Mouse (Mus musculus): ENCODE results near the gene Ptgdr2. TPM values are rescaled to one million over a fixed set of nuclear protein-coding genes. Genes with fewer than 3 reads are reported as not detected.

The Ptgdr2 gene
- polyA plus RNA-seq, 1 experiment from 2014 or later = 0.18 TPM

GRCm38 (mm10) chr19:10959085-10959977, 22.4 kb downstream of the Ptgdr2 start:
- 33% methylated on average over 11 of the region's 11 CpGs for WGBS
- DNase-seq (ENCODE audit: low spot score) (peak; percentile 85), ATAC-seq (peak; percentile 77)
- Histone ChIP-seq H3K27ac (ENCODE audit: low read depth, low read length) (no peak overlapping the region), H3K36me3 (ENCODE audit: control insufficient read depth, insufficient read depth, low read length) (no peaks in the 10 kb centered on the region), H3K27me3 (replicated peaks; ENCODE audit: control insufficient read depth, insufficient read depth, low read length) (no peaks in the 10 kb centered on the region), H3K9me3 (replicated peaks; ENCODE audit: control insufficient read depth, low read length) (no peaks in the 10 kb centered on the region), H3K4me2 (ENCODE audit: low read length) (no peak overlapping the region), H3K4me1 (ENCODE audit: control insufficient read depth, insufficient read depth, low read length) (no peaks in the 10 kb centered on the region), H3K4me3 (ENCODE audit: low read depth, low read length) (no peak overlapping the region), H3K9ac (ENCODE audit: low read length) (no peak overlapping the region; the same call in 1 of the 2 replicates)

- no peaks in the 10 kb centered on the region for H3K4me1 ChIP-seq (ENCODE audit: control insufficient read depth, insufficient read depth, low read length)
- H3K27ac ChIP-seq (ENCODE audit: low read depth, low read length) = no peak overlapping the region
- no peaks in the 10 kb centered on the region for H3K9me3 ChIP-seq (replicated peaks; ENCODE audit: control insufficient read depth, low read length)
- 46% methylated on average over 12 of the region's 12 CpGs for WGBS
- no peak for DNase-seq (ENCODE audit: low spot score)
- no peak overlapping the region; the same call in 1 of the 2 replicates for H3K9ac ChIP-seq (ENCODE audit: low read length)
- no peak for ATAC-seq
- H3K27me3 ChIP-seq (replicated peaks; ENCODE audit: control insufficient read depth, insufficient read depth, low read length) = no peaks in the 10 kb centered on the region
- no peak overlapping the region for H3K4me3 ChIP-seq (ENCODE audit: low read depth, low read length)
- no peak overlapping the region for H3K4me2 ChIP-seq (ENCODE audit: low read length)
- no peaks in the 10 kb centered on the region for H3K36me3 ChIP-seq (ENCODE audit: control insufficient read depth, insufficient read depth, low read length)
Observed at GRCm38 (mm10) chr19:10959978-10960346, 23.0 kb downstream of the Ptgdr2 start.

GRCm38 (mm10) chr19:10965721-10966120, 28.8 kb downstream of the Ptgdr2 start:
- no peaks in the 10 kb centered on the region for H3K27me3 ChIP-seq (replicated peaks; ENCODE audit: control insufficient read depth, insufficient read depth, low read length)
- H3K9me3 ChIP-seq (replicated peaks; ENCODE audit: control insufficient read depth, low read length) = no peaks in the 10 kb centered on the region
- no peaks in the 10 kb centered on the region for H3K36me3 ChIP-seq (ENCODE audit: control insufficient read depth, insufficient read depth, low read length)
- no peak for DNase-seq (ENCODE audit: low spot score)
- ATAC-seq = no peak
- H3K27ac ChIP-seq (ENCODE audit: low read depth, low read length) = no peak overlapping the region
- no peak overlapping the region for H3K4me3 ChIP-seq (ENCODE audit: low read depth, low read length)
- H3K4me1 ChIP-seq (ENCODE audit: control insufficient read depth, insufficient read depth, low read length) = no peaks in the 10 kb centered on the region
- no peak overlapping the region for H3K4me2 ChIP-seq (ENCODE audit: low read length)
- no peak overlapping the region for H3K9ac ChIP-seq (ENCODE audit: low read length)
- WGBS = 93% methylated on average over 7 of the region's 7 CpGs

DNA sequence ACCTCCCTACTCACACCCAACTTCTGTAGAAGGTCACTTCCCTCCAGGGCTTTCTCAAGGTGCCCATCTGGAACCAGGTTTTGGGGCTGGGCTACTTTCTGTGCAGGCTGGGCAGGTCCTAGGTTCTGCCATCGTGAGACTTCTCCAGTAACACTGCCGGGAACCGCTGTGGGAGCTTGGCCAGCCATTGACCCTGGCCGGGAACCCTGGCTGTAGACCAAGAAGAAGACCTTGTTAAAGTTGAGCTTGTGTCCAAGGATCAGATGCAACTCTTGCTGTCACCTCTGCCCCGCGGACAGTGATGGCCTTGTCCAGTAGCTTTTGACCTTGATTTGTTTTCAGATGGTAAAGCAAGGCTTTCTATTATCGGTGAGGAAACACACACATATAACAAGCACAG, 31.6 kb downstream of the Ptgdr2 start:
- Histone ChIP-seq H3K27me3 (replicated peaks; ENCODE audit: control insufficient read depth, insufficient read depth, low read length) (no peaks in the 10 kb centered on the region), H3K4me1 (ENCODE audit: control insufficient read depth, insufficient read depth, low read length) (no peaks in the 10 kb centered on the region), H3K4me3 (ENCODE audit: low read depth, low read length) (no peak overlapping the region), H3K9me3 (replicated peaks; ENCODE audit: control insufficient read depth, low read length) (no peaks in the 10 kb centered on the region), H3K36me3 (ENCODE audit: control insufficient read depth, insufficient read depth, low read length) (no peaks in the 10 kb centered on the region), H3K9ac (ENCODE audit: low read length) (no peak overlapping the region), H3K4me2 (ENCODE audit: low read length) (no peak overlapping the region), H3K27ac (ENCODE audit: low read depth, low read length) (no peak overlapping the region)
- ATAC-seq (no peak), DNase-seq (ENCODE audit: low spot score) (no peak)
- WGBS = 94% methylated on average over 7 of the region's 7 CpGs

DNA sequence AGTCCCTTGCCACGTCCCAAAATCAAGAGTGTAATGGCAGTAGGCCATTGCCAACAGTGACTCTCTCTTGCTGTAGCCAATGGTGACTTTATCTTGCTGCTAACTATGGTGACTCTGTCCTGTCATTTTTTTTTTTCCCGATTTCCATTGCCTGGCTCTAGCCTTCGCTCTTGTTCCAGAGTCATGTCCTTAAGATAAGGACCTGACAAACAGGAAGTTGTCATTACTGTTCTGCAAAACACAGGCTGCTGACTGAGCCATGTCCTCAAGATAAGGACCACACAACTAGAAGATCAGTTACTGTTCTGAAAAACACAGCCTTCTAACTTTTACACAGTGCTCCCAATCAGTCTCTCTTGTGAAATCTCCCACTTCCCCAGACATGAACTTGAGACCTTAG, 33.5 kb downstream of the Ptgdr2 start:
- DNase-seq (ENCODE audit: low spot score) (no peak), ATAC-seq (no peak)
- no peak overlapping the region for H3K9ac ChIP-seq (ENCODE audit: low read length)
- no peaks in the 10 kb centered on the region for H3K9me3 ChIP-seq (replicated peaks; ENCODE audit: control insufficient read depth, low read length)
- no peaks in the 10 kb centered on the region for H3K36me3 ChIP-seq (ENCODE audit: control insufficient read depth, insufficient read depth, low read length)
- H3K4me1 ChIP-seq (ENCODE audit: control insufficient read depth, insufficient read depth, low read length) = no peaks in the 10 kb centered on the region
- no peak overlapping the region for H3K4me3 ChIP-seq (ENCODE audit: low read depth, low read length)
- H3K4me2 ChIP-seq (ENCODE audit: low read length) = no peak overlapping the region
- H3K27ac ChIP-seq (ENCODE audit: low read depth, low read length) = no peak overlapping the region
- 81% methylated on average over 3 of the region's 3 CpGs for WGBS
- H3K27me3 ChIP-seq (replicated peaks; ENCODE audit: control insufficient read depth, insufficient read depth, low read length) = no peaks in the 10 kb centered on the region

DNA sequence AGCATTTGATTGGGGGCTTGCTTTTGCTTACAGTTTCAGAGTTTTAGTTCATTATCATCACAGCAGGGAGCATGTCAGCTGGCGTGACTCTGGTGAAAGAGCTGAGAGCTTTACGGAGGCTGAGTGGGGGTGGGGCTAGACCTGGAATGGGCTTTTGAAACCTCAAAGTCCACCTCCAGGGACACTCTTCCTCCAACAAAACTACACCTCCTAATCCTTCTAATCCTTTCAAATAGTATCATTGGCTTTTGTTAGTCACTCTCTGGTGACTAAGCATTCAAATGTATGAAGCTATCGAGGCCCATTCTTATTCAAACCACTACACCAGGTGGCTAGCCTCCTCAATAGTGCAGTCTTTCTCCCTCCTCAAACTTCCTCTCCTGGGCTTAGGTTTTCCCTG, 35.7 kb downstream of the Ptgdr2 start:
- no peaks in the 10 kb centered on the region for H3K36me3 ChIP-seq (ENCODE audit: control insufficient read depth, insufficient read depth, low read length)
- ATAC-seq = no peak
- no peak overlapping the region for H3K27ac ChIP-seq (ENCODE audit: low read depth, low read length)
- no peak for DNase-seq (ENCODE audit: low spot score)
- H3K4me3 ChIP-seq (ENCODE audit: low read depth, low read length) = no peak overlapping the region
- H3K9me3 ChIP-seq (replicated peaks; ENCODE audit: control insufficient read depth, low read length) = no peaks in the 10 kb centered on the region
- WGBS = 10% methylated on average over 3 of the region's 3 CpGs
- H3K9ac ChIP-seq (ENCODE audit: low read length) = no peak overlapping the region
- no peaks in the 10 kb centered on the region for H3K4me1 ChIP-seq (ENCODE audit: control insufficient read depth, insufficient read depth, low read length)
- H3K27me3 ChIP-seq (replicated peaks; ENCODE audit: control insufficient read depth, insufficient read depth, low read length) = no peaks in the 10 kb centered on the region
- H3K4me2 ChIP-seq (ENCODE audit: low read length) = no peak overlapping the region

DNA sequence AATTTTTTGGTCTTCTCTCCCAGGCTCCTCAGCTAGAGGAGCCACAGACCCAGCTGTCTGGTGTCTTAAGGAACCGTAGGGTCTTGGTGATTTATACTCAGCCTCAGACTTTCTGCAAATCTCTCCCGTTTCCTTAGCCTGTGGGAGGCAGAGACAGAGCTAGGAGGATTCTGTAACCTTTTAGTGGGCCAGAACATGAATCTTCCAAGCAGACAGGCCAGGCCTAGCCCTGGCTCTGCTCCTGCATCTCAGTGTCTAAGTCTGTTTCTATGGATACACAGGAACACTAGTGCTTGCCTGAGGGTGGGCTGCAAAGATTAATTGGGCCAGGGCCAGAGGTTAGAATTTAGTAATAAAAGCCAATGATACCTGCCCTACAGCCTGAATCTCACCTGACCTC, 36.2 kb downstream of the Ptgdr2 start:
- H3K9ac ChIP-seq (ENCODE audit: low read length) = no peak overlapping the region
- 64% methylated on average over 2 of the region's 2 CpGs for WGBS
- no peak for ATAC-seq
- no peaks in the 10 kb centered on the region for H3K4me1 ChIP-seq (ENCODE audit: control insufficient read depth, insufficient read depth, low read length)
- no peaks in the 10 kb centered on the region for H3K36me3 ChIP-seq (ENCODE audit: control insufficient read depth, insufficient read depth, low read length)
- H3K9me3 ChIP-seq (replicated peaks; ENCODE audit: control insufficient read depth, low read length) = no peaks in the 10 kb centered on the region
- no peak for DNase-seq (ENCODE audit: low spot score)
- no peaks in the 10 kb centered on the region for H3K27me3 ChIP-seq (replicated peaks; ENCODE audit: control insufficient read depth, insufficient read depth, low read length)
- H3K4me2 ChIP-seq (ENCODE audit: low read length) = no peak overlapping the region
- H3K27ac ChIP-seq (ENCODE audit: low read depth, low read length) = no peak overlapping the region
- no peak overlapping the region for H3K4me3 ChIP-seq (ENCODE audit: low read depth, low read length)

GRCm38 (mm10) chr19:10974238-10974865, 37.4 kb downstream of the Ptgdr2 start, which contains the start of gene Ms4a10:
Ms4a10 (minus strand) TSS chr19:10974670.
- no peak for ATAC-seq
- H3K4me1 ChIP-seq (ENCODE audit: control insufficient read depth, insufficient read depth, low read length) = no peaks in the 10 kb centered on the region
- no peak within 1 kb of the TSS for H3K27ac ChIP-seq (ENCODE audit: low read depth, low read length)
- H3K9me3 ChIP-seq (replicated peaks; ENCODE audit: control insufficient read depth, low read length) = no peaks in the 10 kb centered on the region
- no peak within 1 kb of the TSS for H3K9ac ChIP-seq (ENCODE audit: low read length)
- DNase-seq (ENCODE audit: low spot score) = no peak
- no peaks in the 10 kb centered on the region for H3K27me3 ChIP-seq (replicated peaks; ENCODE audit: control insufficient read depth, insufficient read depth, low read length)
- H3K4me2 ChIP-seq (ENCODE audit: low read length) = no peak within 1 kb of the TSS
- H3K36me3 ChIP-seq (ENCODE audit: control insufficient read depth, insufficient read depth, low read length) = no peaks in the 10 kb centered on the region
- WGBS = 65% methylated on average over 4 of the region's 4 CpGs
- no peak within 1 kb of the TSS for H3K4me3 ChIP-seq (ENCODE audit: low read depth, low read length)

- WGBS = 77% methylated on average over 2 of the region's 2 CpGs
- DNase-seq (ENCODE audit: low spot score) = no peak
- no peak for ATAC-seq
- no peak overlapping the region for H3K4me3 ChIP-seq (ENCODE audit: low read depth, low read length)
- H3K27ac ChIP-seq (ENCODE audit: low read depth, low read length) = no peak overlapping the region
- no peak overlapping the region for H3K9ac ChIP-seq (ENCODE audit: low read length)
- H3K4me1 ChIP-seq (ENCODE audit: control insufficient read depth, insufficient read depth, low read length) = no peaks in the 10 kb centered on the region
- no peaks in the 10 kb centered on the region for H3K36me3 ChIP-seq (ENCODE audit: control insufficient read depth, insufficient read depth, low read length)
- no peaks in the 10 kb centered on the region for H3K9me3 ChIP-seq (replicated peaks; ENCODE audit: control insufficient read depth, low read length)
- H3K4me2 ChIP-seq (ENCODE audit: low read length) = no peak overlapping the region
- no peaks in the 10 kb centered on the region for H3K27me3 ChIP-seq (replicated peaks; ENCODE audit: control insufficient read depth, insufficient read depth, low read length)
Observed at GRCm38 (mm10) chr19:10975187-10975586, 38.2 kb downstream of the Ptgdr2 start.

Measured in forebrain, embryonic 14.5 days (tissue).